Mouse (Mus musculus) thymus, adult 2 months (tissue): ENCODE data around the gene Stx2.

Experiments
- CTCF ChIP-seq: fragments of 200-500 bp; IDR thresholded peaks from 2 replicates; pipeline ENCODE4 v1.5.1; 2012; ENCODE audit warnings: mild to moderate bottlenecking, control low read depth, low read length, moderate library complexity, borderline replicate concordance; ENCODE audit not compliant: control insufficient read depth, poor library complexity, insufficient read depth; ENCODE audit errors: extremely low read depth
- POLR2A ChIP-seq: fragments of 200-500 bp; IDR thresholded peaks from 2 replicates; pipeline ENCODE4 v1.6.1; 2012; ENCODE audit warnings: mild to moderate bottlenecking, low read length, control low read depth, moderate library complexity; ENCODE audit not compliant: control insufficient read depth, poor library complexity, insufficient read depth; ENCODE audit errors: extremely low read depth

DNA sequence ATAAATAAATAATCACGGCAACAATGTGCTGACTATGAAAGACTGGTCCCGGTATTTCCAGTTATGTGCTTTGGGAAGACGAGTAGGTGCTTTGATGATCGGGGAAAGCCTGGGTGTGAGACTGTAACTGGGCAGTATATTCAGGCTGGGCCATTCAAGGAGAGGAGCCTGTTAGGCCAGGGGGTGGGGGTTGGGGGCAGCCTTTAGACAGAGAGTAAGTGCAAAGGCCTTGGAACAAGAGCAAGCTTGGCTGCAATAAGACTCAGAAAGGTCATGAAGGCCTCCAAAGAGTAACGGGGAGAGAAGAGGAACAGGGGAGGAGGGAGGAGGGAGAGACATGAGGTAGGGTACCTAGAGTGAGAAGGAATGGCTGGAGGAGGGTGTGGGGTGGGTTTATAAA lies 7.2 kb upstream of the Stx2 start:
- TF ChIP-seq CTCF (no peak), POLR2A (no peak)
